Mouse (Mus musculus) myocyte (in vitro differentiated cells): ENCODE results near the gene Dclk2. TPM values are rescaled to one million over a fixed set of nuclear protein-coding genes. Genes with fewer than 3 reads are reported as not detected.

Source experiments
- H3K27me3 ChIP-seq: one replicate; pipeline ENCODE4 v1.6.1; 2011; ENCODE audit not compliant: control insufficient read depth, insufficient read depth, insufficient read length
- H3K36me3 ChIP-seq: one replicate; pipeline ENCODE4 v1.6.1; 2011; ENCODE audit not compliant: control insufficient read depth, insufficient read depth
- H3K4me2 ChIP-seq: one replicate; pipeline ENCODE4 v1.6.1; 2011; ENCODE audit warnings: low read depth, control low read depth
- H3K4me3 ChIP-seq: one replicate; pipeline ENCODE4 v1.5.1; 2011; ENCODE audit warnings: mild to moderate bottlenecking, control low read depth, moderate library complexity
- H3K79me2 ChIP-seq: one replicate; pipeline ENCODE4 v1.6.1; 2011; ENCODE audit not compliant: control insufficient read depth, insufficient read depth
- H3ac ChIP-seq: one replicate; pipeline ENCODE4 v1.6.1; 2011; ENCODE audit not compliant: control insufficient read depth, insufficient read length
- CEBPB ChIP-seq: IDR thresholded peaks from 2 replicates; pipeline ENCODE4 v1.6.1; 2011; ENCODE audit warnings: mild to moderate bottlenecking, moderate library complexity; ENCODE audit not compliant: poor library complexity, insufficient read depth, severe bottlenecking
- E2F4 ChIP-seq: IDR thresholded peaks from one replicate; pipeline ENCODE4 v1.6.1; 2011; ENCODE audit warnings: mild to moderate bottlenecking, control low read depth, moderate library complexity; ENCODE audit not compliant: insufficient read depth
- MAX ChIP-seq: IDR thresholded peaks from one replicate; pipeline ENCODE4 v1.6.1; 2011; ENCODE audit warnings: low read depth, mild to moderate bottlenecking, control low read depth
- MYOD1 ChIP-seq, 3 experiments: IDR thresholded peaks; one replicate each; pipeline ENCODE4 v1.6.1; 2011; ENCODE audit warnings: control low read depth in 2 of 3, low read depth in 2 of 3, mild to moderate bottlenecking in 2 of 3, moderate library complexity in 1 of 3; ENCODE audit not compliant: insufficient read length in 2 of 3, control insufficient read depth in 1 of 3
- MYOG ChIP-seq, 3 experiments: IDR thresholded peaks; one replicate each; pipeline ENCODE4 v1.6.1; 2011; ENCODE audit warnings: control low read depth in 2 of 3, low read depth in 2 of 3, mild to moderate bottlenecking in 2 of 3; ENCODE audit not compliant: insufficient read length in 2 of 3, control insufficient read depth in 1 of 3, insufficient read depth in 1 of 3
- POLR2A ChIP-seq: IDR thresholded peaks from one replicate; pipeline ENCODE4 v1.6.1; 2011; ENCODE audit warnings: low read depth, mild to moderate bottlenecking, control low read depth, moderate library complexity; ENCODE audit not compliant: insufficient read length
- POLR2AphosphoS2 ChIP-seq: IDR thresholded peaks from one replicate; pipeline ENCODE4 v1.6.1; 2011; ENCODE audit warnings: low read depth, control low read depth; ENCODE audit not compliant: insufficient read length
- REST ChIP-seq: IDR thresholded peaks from one replicate; pipeline ENCODE4 v1.6.1; 2011; ENCODE audit warnings: mild to moderate bottlenecking, control low read depth, moderate library complexity; ENCODE audit not compliant: insufficient read depth, insufficient read length
- SRF ChIP-seq: IDR thresholded peaks from one replicate; pipeline ENCODE4 v1.6.1; 2011; ENCODE audit warnings: low read depth; ENCODE audit not compliant: control insufficient read depth, insufficient read length
- TCF12 ChIP-seq: IDR thresholded peaks from one replicate; pipeline ENCODE4 v1.6.1; 2011; ENCODE audit warnings: mild to moderate bottlenecking, control low read depth; ENCODE audit not compliant: poor library complexity, insufficient read depth, severe bottlenecking
- TCF3 ChIP-seq: IDR thresholded peaks from one replicate; pipeline ENCODE4 v1.6.1; 2011; ENCODE audit warnings: low read depth, control low read depth; ENCODE audit not compliant: insufficient read length
- USF1 ChIP-seq: IDR thresholded peaks from one replicate; pipeline ENCODE4 v1.6.1; 2011; ENCODE audit warnings: low read depth, mild to moderate bottlenecking, control low read depth, moderate library complexity
- polyA plus RNA-seq: library from polyadenylated mRNA; unstranded; fragments of >200 nt; fragmentation: generic; extraction: Trizol; gene quantifications from one replicate; pipeline ENCODE4 v1.2.1, GENCODE M21; 2012; ENCODE audit warnings: missing spikeins

Dclk2 gene
- polyA plus RNA-seq, 1 experiment, result 1.8 TPM

GRCm38 (mm10) chr3:86894491-86894890, 26.2 kb downstream of the Dclk2 start:
- H3K27me3 ChIP-seq, result no peaks in the 10 kb centered on the region
- TF ChIP-seq MAX, result no peak
- no peak for TF ChIP-seq SRF
- TF ChIP-seq POLR2AphosphoS2, result no peak
- TF ChIP-seq TCF3, result no peak
- TF ChIP-seq POLR2A, result no peak
- no peak for TF ChIP-seq REST
- TF ChIP-seq MYOD1 (IDR thresholded peaks at IDR 0.05; ENCODE audit: control insufficient read depth in 1 of 3, insufficient read length in 2 of 3, low read depth in 2 of 3), result no peak
- TF ChIP-seq TCF12, result no peak
- no peak for TF ChIP-seq MYOG (IDR thresholded peaks at IDR 0.05; ENCODE audit: control insufficient read depth in 1 of 3, insufficient read depth in 1 of 3, insufficient read length in 2 of 3, low read depth in 2 of 3)
- no peak for TF ChIP-seq E2F4
- TF ChIP-seq CEBPB, result no peak
- no peak for TF ChIP-seq USF1
- no peak overlapping the region for H3ac ChIP-seq
- no peaks in the 10 kb centered on the region for H3K79me2 ChIP-seq
- no peak overlapping the region for H3K4me2 ChIP-seq
- H3K36me3 ChIP-seq, result no peaks in the 10 kb centered on the region
- no peak overlapping the region for H3K4me3 ChIP-seq

GRCm38 (mm10) chr3:86887512-86887911, 33.1 kb downstream of the Dclk2 start:
- Histone ChIP-seq H3K27me3 (no peaks in the 10 kb centered on the region), H3ac (no peak overlapping the region), H3K4me2 (no peak overlapping the region), H3K36me3 (no peaks in the 10 kb centered on the region), H3K79me2 (no peaks in the 10 kb centered on the region), H3K4me3 (no peak overlapping the region)
- TF ChIP-seq CEBPB (no peak), SRF (no peak), USF1 (no peak), MYOD1 (IDR thresholded peaks at IDR 0.05; ENCODE audit: control insufficient read depth in 1 of 3, insufficient read length in 2 of 3, low read depth in 2 of 3) (no peak), MAX (no peak)

GRCm38 (mm10) chr3:86885180-86885579, 35.5 kb downstream of the Dclk2 start:
- Histone ChIP-seq H3K36me3 (no peaks in the 10 kb centered on the region), H3K27me3 (no peaks in the 10 kb centered on the region), H3K4me3 (no peak overlapping the region), H3K4me2 (no peak overlapping the region), H3K79me2 (no peaks in the 10 kb centered on the region), H3ac (no peak overlapping the region)
- TF ChIP-seq POLR2A (no peak), MYOD1 (IDR thresholded peaks at IDR 0.05; ENCODE audit: control insufficient read depth in 1 of 3, insufficient read length in 2 of 3, low read depth in 2 of 3) (no peak), MAX (no peak), MYOG (IDR thresholded peaks at IDR 0.05; ENCODE audit: control insufficient read depth in 1 of 3, insufficient read depth in 1 of 3, insufficient read length in 2 of 3, low read depth in 2 of 3) (no peak), REST (no peak), TCF12 (no peak), E2F4 (no peak), CEBPB (no peak), TCF3 (no peak), POLR2AphosphoS2 (no peak), USF1 (no peak), SRF (no peak)

GRCm38 (mm10) chr3:86884481-86884880, 36.2 kb downstream of the Dclk2 start:
- H3K79me2 ChIP-seq, result no peaks in the 10 kb centered on the region
- no peaks in the 10 kb centered on the region for H3K27me3 ChIP-seq
- no peak overlapping the region for H3K4me3 ChIP-seq
- H3K36me3 ChIP-seq, result no peaks in the 10 kb centered on the region
- H3ac ChIP-seq, result no peak overlapping the region
- TF ChIP-seq TCF12, result no peak
- no peak for TF ChIP-seq MYOG (IDR thresholded peaks at IDR 0.05; ENCODE audit: control insufficient read depth in 1 of 3, insufficient read depth in 1 of 3, insufficient read length in 2 of 3, low read depth in 2 of 3)
- TF ChIP-seq MYOD1 (IDR thresholded peaks at IDR 0.05; ENCODE audit: control insufficient read depth in 1 of 3, insufficient read length in 2 of 3, low read depth in 2 of 3), result no peak
- no peak for TF ChIP-seq SRF
- TF ChIP-seq POLR2AphosphoS2, result no peak
- no peak for TF ChIP-seq REST
- TF ChIP-seq TCF3, result no peak
- TF ChIP-seq E2F4, result no peak
- no peak for TF ChIP-seq USF1
- no peak for TF ChIP-seq POLR2A
- TF ChIP-seq CEBPB, result no peak
- no peak for TF ChIP-seq MAX
- no peak overlapping the region for H3K4me2 ChIP-seq

- H3K4me3 ChIP-seq, result no peak overlapping the region
- no peak overlapping the region for H3K4me2 ChIP-seq
- TF ChIP-seq CEBPB (no peak), SRF (no peak), POLR2AphosphoS2 (no peak), USF1 (no peak), MYOG (IDR thresholded peaks at IDR 0.05; ENCODE audit: control insufficient read depth in 1 of 3, insufficient read depth in 1 of 3, insufficient read length in 2 of 3, low read depth in 2 of 3) (no peak), POLR2A (no peak), REST (no peak), MAX (no peak), E2F4 (no peak)
- no peak overlapping the region for H3ac ChIP-seq
- H3K27me3 ChIP-seq, result no peaks in the 10 kb centered on the region
- H3K36me3 ChIP-seq, result no peaks in the 10 kb centered on the region
- H3K79me2 ChIP-seq, result no peaks in the 10 kb centered on the region
Measured at GRCm38 (mm10) chr3:86883985-86884384, 36.7 kb downstream of the Dclk2 start.
